Mouse (Mus musculus): ENCODE measurements around the gene Kiss1r. TPM values are rescaled to one million over a fixed set of nuclear protein-coding genes. Genes with fewer than 3 reads are reported as not detected.

Kiss1r gene
- polyA plus RNA-seq, 1 experiment from 2014 or later: 1.2 TPM

DNA sequence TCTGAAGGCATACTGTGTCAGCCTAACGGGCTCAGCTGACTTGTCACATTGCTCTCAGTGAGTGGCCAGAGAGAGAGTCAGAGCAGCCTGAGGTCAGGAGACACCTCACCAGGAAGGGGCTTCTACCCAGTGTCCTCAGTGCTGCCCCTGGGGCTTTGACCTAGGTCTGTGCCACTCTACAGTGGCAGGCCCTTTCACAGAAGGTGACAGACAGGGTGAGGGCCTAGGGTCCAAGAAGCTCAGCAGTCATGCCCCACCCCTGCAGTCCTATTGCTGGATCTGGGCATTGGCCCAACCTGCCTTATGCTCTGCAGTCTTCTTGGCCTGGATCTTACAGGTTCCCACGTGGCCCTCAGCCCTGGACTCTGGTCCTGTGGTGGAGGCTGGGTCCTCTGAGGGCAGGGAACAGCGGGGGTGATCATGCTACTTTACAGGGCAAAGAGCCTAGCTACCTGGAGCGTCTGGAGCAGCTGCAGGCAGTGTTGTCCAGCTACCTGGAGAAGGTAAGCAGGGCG, 50.2 kb downstream of the Kiss1r start:
- WGBS: 91% methylated on average over 5 of the region's 5 CpGs
- Histone ChIP-seq H3K4me3 (replicated peaks) (no peak overlapping the region), H3K27me3 (peaks cover 21% of the 10 kb centered on the region), H3K27ac (no peak overlapping the region), H3K4me2 (no peak overlapping the region), H3K9me3 (replicated peaks) (no peaks in the 10 kb centered on the region), H3K9ac (no peak overlapping the region), H3K36me3 (peaks cover 69% of the 10 kb centered on the region), H3K4me1 (peaks cover 15% of the 10 kb centered on the region)
- no peak for ATAC-seq (replicated peaks; ENCODE audit: low FRiP score)

DNA sequence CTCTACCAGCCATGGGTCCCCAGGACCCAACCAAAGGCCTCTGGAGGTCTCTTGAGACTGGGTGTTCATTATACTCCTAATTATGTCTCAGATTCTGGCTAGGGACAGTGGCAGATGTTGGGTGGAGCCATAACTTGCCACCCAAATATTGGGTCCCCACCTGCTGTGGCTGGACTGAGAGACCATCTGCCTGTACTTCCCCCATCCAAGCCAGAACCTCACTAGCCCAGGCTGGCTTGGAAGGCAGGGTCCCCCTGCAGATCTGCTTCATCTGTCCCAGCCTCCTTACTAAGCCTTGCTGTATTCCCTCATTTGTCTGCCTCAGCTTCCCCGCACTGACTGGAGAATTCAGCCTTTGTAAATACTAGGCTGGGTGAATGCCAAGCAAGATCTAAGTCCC, 51.4 kb downstream of the Kiss1r start:
- Histone ChIP-seq H3K36me3 (peaks cover 56% of the 10 kb centered on the region), H3K4me1 (peaks cover 20% of the 10 kb centered on the region), H3K9ac (no peak overlapping the region), H3K27ac (no peak overlapping the region), H3K4me3 (replicated peaks) (no peak overlapping the region), H3K9me3 (replicated peaks) (no peaks in the 10 kb centered on the region), H3K4me2 (no peak overlapping the region), H3K27me3 (peaks cover 29% of the 10 kb centered on the region)
- WGBS: 86% methylated on average over 1 of the region's 1 CpGs
- ATAC-seq (replicated peaks; ENCODE audit: low FRiP score): no peak

DNA sequence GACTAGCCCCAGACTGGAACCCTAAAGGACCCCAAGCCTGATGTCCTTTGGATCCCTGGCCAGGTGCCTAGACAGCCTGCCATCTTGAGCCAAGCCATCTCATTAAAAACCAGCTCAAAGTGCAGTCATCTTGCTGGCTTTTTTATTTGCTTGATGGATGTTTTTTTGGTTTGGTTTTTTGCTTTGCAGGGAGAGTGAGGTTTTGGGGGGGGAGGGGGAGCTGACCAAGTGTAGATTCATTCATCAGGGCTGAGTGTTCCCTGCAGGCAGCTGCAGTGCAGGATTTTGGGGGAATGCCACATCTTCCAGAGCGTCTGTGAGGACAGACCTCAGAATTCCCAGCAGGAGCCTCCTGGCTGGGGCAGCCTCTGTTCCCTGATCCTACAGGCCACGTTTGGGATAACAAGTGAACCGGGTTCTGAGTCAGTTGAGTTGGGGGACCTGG, 52.4 kb downstream of the Kiss1r start:
- Histone ChIP-seq H3K4me2 (no peak overlapping the region), H3K36me3 (peaks cover 52% of the 10 kb centered on the region), H3K4me3 (replicated peaks) (no peak overlapping the region), H3K27me3 (peaks cover 29% of the 10 kb centered on the region), H3K4me1 (peaks cover 20% of the 10 kb centered on the region), H3K9me3 (replicated peaks) (no peaks in the 10 kb centered on the region), H3K9ac (no peak overlapping the region), H3K27ac (no peak overlapping the region)
- ATAC-seq (replicated peaks; ENCODE audit: low FRiP score): no peak
- WGBS: 7% methylated on average over 3 of the region's 3 CpGs

DNA sequence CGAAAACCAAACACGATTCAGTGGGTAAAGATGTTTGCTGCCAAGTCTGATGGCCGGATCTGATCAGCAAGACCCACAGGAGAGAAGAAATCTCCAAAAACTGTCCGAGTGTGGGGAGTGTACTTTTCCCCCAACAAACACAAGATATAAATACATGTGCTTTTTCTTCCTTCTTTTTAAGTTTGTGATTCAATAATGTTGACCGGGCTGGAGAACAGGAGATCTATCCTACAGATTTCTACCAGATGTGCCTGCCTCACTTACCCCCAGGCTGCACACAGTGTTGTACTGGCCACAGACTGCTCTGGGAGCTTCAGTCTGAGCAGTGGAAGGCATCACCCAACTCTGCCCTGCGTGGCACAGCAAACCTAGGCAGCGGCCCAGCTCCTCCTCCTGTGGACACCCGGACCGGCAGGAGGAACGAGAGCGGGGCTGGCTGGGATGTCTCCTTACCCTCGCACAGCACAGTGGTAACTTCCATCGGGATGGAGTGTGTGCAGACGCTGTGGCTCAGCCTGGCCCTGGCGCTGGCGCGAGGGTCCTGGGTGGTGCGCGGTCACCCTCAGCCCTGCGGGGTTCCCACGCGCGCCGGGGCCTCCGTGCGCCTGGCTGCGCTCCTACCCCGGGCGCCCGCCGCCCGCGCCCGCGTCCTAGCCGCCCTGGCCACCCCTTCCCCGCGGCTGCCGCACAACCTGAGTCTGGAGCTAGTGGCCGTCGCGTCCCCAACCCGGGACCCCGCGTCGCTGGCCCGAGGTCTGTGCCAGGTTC, 53.8 kb downstream of the Kiss1r start, which contains the start of gene Grin3b:
Gene Grin3b (plus strand): TSS at position 301 of the 768 bp plus-strand sequence.
- peak within 1 kb of the TSS; percentile 92 for H3K4me2 ChIP-seq
- WGBS: 8% methylated on average over 46 of the region's 47 CpGs
- peaks cover 51% of the 10 kb centered on the region for H3K36me3 ChIP-seq
- H3K9me3 ChIP-seq (replicated peaks): no peaks in the 10 kb centered on the region
- peak; percentile 16; the same call in 1 of the 2 replicates for ATAC-seq (replicated peaks; ENCODE audit: low FRiP score)
- H3K4me1 ChIP-seq: peaks cover 23% of the 10 kb centered on the region
- no peak within 1 kb of the TSS for H3K27ac ChIP-seq
- H3K27me3 ChIP-seq: peaks cover 29% of the 10 kb centered on the region
- peak within 1 kb of the TSS; percentile 45 for H3K4me3 ChIP-seq (replicated peaks)
- peak within 1 kb of the TSS; percentile 47 for H3K9ac ChIP-seq

DNA sequence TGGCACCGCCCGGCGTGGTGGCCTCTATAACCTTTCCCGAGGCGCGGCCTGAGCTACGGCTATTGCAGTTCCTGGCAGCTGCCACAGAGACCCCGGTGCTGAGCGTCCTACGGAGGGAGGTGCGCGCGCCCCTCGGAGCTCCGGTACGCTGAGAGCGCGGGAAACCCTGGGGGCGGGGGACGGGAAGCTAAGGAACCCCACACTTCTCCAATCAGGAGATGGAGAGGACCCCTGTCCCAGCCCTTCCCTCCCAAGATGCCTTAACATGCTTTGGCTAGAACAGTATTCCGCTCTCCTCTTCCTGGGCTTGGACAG, 54.4 kb downstream of the Kiss1r start:
- WGBS: 3% methylated on average over 21 of the region's 21 CpGs
- peak overlapping the region; percentile 92 for H3K4me2 ChIP-seq
- 0 out of 2 replicates have a peak, but pooled peaks have one; percentile 1 for ATAC-seq (replicated peaks; ENCODE audit: low FRiP score)
- peak overlapping the region; percentile 47 for H3K9ac ChIP-seq
- H3K27me3 ChIP-seq: peaks cover 29% of the 10 kb centered on the region
- H3K4me1 ChIP-seq: peaks cover 23% of the 10 kb centered on the region
- H3K36me3 ChIP-seq: peaks cover 51% of the 10 kb centered on the region
- no peak overlapping the region for H3K27ac ChIP-seq
- H3K4me3 ChIP-seq (replicated peaks): peak overlapping the region; percentile 45
- no peaks in the 10 kb centered on the region for H3K9me3 ChIP-seq (replicated peaks)

Other genes with a start within 250 kb of the Kiss1r start
- 71.2 and 81.4 TPM in 2 replicates for gene Tpgs1, start 247.6 kb upstream of the Kiss1r start, polyA plus RNA-seq (2015; fragmentation: Nextera tagmentation; extraction: Ambion mirVana)
- 88.4 and 100 TPM in 2 replicates for gene Cdc34, start 234.8 kb upstream of the Kiss1r start, polyA plus RNA-seq (2015; fragmentation: Nextera tagmentation; extraction: Ambion mirVana)
- gene Gzmm, start 228.0 kb upstream of the Kiss1r start, polyA plus RNA-seq (2015; fragmentation: Nextera tagmentation; extraction: Ambion mirVana): 0.50 and 0.95 TPM in 2 replicates
- 913 and 925 TPM in 2 replicates for gene Bsg, start 212.5 kb upstream of the Kiss1r start, polyA plus RNA-seq (2015; fragmentation: Nextera tagmentation; extraction: Ambion mirVana)
- 0.05 and 0.19 TPM in 2 replicates for gene Hcn2, start 200.3 kb upstream of the Kiss1r start, polyA plus RNA-seq (2015; fragmentation: Nextera tagmentation; extraction: Ambion mirVana)
- 43.7 and 54.4 TPM in 2 replicates for gene Polrmt, start 170.4 kb upstream of the Kiss1r start, polyA plus RNA-seq (2015; fragmentation: Nextera tagmentation; extraction: Ambion mirVana)
- 0.12 and 0.14 TPM in 2 replicates for gene Fgf22, start 161.9 kb upstream of the Kiss1r start, polyA plus RNA-seq (2015; fragmentation: Nextera tagmentation; extraction: Ambion mirVana)
- 88.5 and 102 TPM in 2 replicates for gene Rnf126, start 150.0 kb upstream of the Kiss1r start, polyA plus RNA-seq (2015; fragmentation: Nextera tagmentation; extraction: Ambion mirVana)
- 15.3 and 15.6 TPM in 2 replicates for gene Fstl3, start 139.7 kb upstream of the Kiss1r start, polyA plus RNA-seq (2015; fragmentation: Nextera tagmentation; extraction: Ambion mirVana)
- gene Prss57, start 126.0 kb upstream of the Kiss1r start, polyA plus RNA-seq (2015; fragmentation: Nextera tagmentation; extraction: Ambion mirVana): 0.29 TPM in 1 of 2 replicates, not detected in the other
- gene Palm, start 123.4 kb upstream of the Kiss1r start, polyA plus RNA-seq (2015; fragmentation: Nextera tagmentation; extraction: Ambion mirVana): 144 and 158 TPM in 2 replicates
- 14.9 and 15.2 TPM in 2 replicates for gene Misp, start 96.0 kb upstream of the Kiss1r start, polyA plus RNA-seq (2015; fragmentation: Nextera tagmentation; extraction: Ambion mirVana)
- gene Ptbp1, start 62.5 kb upstream of the Kiss1r start, polyA plus RNA-seq (2015; fragmentation: Nextera tagmentation; extraction: Ambion mirVana): 398 and 438 TPM in 2 replicates
- gene Prtn3, start 42.5 kb upstream of the Kiss1r start, polyA plus RNA-seq (2015; fragmentation: Nextera tagmentation; extraction: Ambion mirVana): 7.4 and 8.3 TPM in 2 replicates
- gene Plppr3, start 42.3 kb upstream of the Kiss1r start, polyA plus RNA-seq (2015; fragmentation: Nextera tagmentation; extraction: Ambion mirVana): 62.1 and 74.5 TPM in 2 replicates
- 2.6 and 3.4 TPM in 2 replicates for gene Elane, start 30.7 kb upstream of the Kiss1r start, polyA plus RNA-seq (2015; fragmentation: Nextera tagmentation; extraction: Ambion mirVana)
- gene Cfd, start 26.1 kb upstream of the Kiss1r start, polyA plus RNA-seq (2015; fragmentation: Nextera tagmentation; extraction: Ambion mirVana): not detected in 2 replicates
- 59.6 and 70.7 TPM in 2 replicates for gene Med16, start 8.0 kb upstream of the Kiss1r start, polyA plus RNA-seq (2015; fragmentation: Nextera tagmentation; extraction: Ambion mirVana)
- 0.96 and 14.1 TPM in 2 replicates for gene Gm26602, start 6.1 kb upstream of the Kiss1r start, polyA plus RNA-seq (2015; fragmentation: Nextera tagmentation; extraction: Ambion mirVana)
- 142 and 155 TPM in 2 replicates for gene R3hdm4, start 4.2 kb downstream of the Kiss1r start, polyA plus RNA-seq (2015; fragmentation: Nextera tagmentation; extraction: Ambion mirVana)
- gene Arid3a, start 10.1 kb downstream of the Kiss1r start, polyA plus RNA-seq (2015; fragmentation: Nextera tagmentation; extraction: Ambion mirVana): 7.3 and 7.4 TPM in 2 replicates
- gene Wdr18, start 43.2 kb downstream of the Kiss1r start, polyA plus RNA-seq (2015; fragmentation: Nextera tagmentation; extraction: Ambion mirVana): 115 TPM in 2 replicates
- gene Grin3b, start 53.7 kb downstream of the Kiss1r start, polyA plus RNA-seq (2015; fragmentation: Nextera tagmentation; extraction: Ambion mirVana): 0.31 and 0.39 TPM in 2 replicates
- gene Tmem259, start 67.4 kb downstream of the Kiss1r start, polyA plus RNA-seq (2015; fragmentation: Nextera tagmentation; extraction: Ambion mirVana): 15.7 and 17.5 TPM in 2 replicates
- gene Cnn2, start 71.6 kb downstream of the Kiss1r start, polyA plus RNA-seq (2015; fragmentation: Nextera tagmentation; extraction: Ambion mirVana): 253 and 292 TPM in 2 replicates
- gene Abca7, start 79.5 kb downstream of the Kiss1r start, polyA plus RNA-seq (2015; fragmentation: Nextera tagmentation; extraction: Ambion mirVana): 3.9 and 4.5 TPM in 2 replicates
- gene Arhgap45, start 99.7 kb downstream of the Kiss1r start, polyA plus RNA-seq (2015; fragmentation: Nextera tagmentation; extraction: Ambion mirVana): 8.7 and 10.0 TPM in 2 replicates
- 235 and 243 TPM in 2 replicates for gene Polr2e, start 122.8 kb downstream of the Kiss1r start, polyA plus RNA-seq (2015; fragmentation: Nextera tagmentation; extraction: Ambion mirVana)
- 581 and 603 TPM in 2 replicates for gene Gpx4, start 130.2 kb downstream of the Kiss1r start, polyA plus RNA-seq (2015; fragmentation: Nextera tagmentation; extraction: Ambion mirVana)
- 14.4 and 16.2 TPM in 2 replicates for gene Sbno2, start 188.6 kb downstream of the Kiss1r start, polyA plus RNA-seq (2015; fragmentation: Nextera tagmentation; extraction: Ambion mirVana)
- gene Stk11, start 198.8 kb downstream of the Kiss1r start, polyA plus RNA-seq (2015; fragmentation: Nextera tagmentation; extraction: Ambion mirVana): 15.0 and 22.4 TPM in 2 replicates
- 594 and 612 TPM in 2 replicates for gene Atp5d, start 221.7 kb downstream of the Kiss1r start, polyA plus RNA-seq (2015; fragmentation: Nextera tagmentation; extraction: Ambion mirVana)
- 5.7 and 6.1 TPM in 2 replicates for gene Cbarp, start 223.9 kb downstream of the Kiss1r start, polyA plus RNA-seq (2015; fragmentation: Nextera tagmentation; extraction: Ambion mirVana)
- gene Midn, start 231.3 kb downstream of the Kiss1r start, polyA plus RNA-seq (2015; fragmentation: Nextera tagmentation; extraction: Ambion mirVana): 18.8 and 19.5 TPM in 2 replicates
- 95.1 and 111 TPM in 2 replicates for gene Cirbp, start 249.0 kb downstream of the Kiss1r start, polyA plus RNA-seq (2015; fragmentation: Nextera tagmentation; extraction: Ambion mirVana)

Data from kidney, embryonic 15.5 days (tissue).